Mouse (Mus musculus) megakaryocyte, embryonic 14.5 days (primary cell): Measurements from ENCODE around the gene C1qtnf5. TPM values are rescaled to one million over a fixed set of nuclear protein-coding genes. Genes with fewer than 3 reads are reported as not detected.

ENCODE experiments used
- H3K27me3 ChIP-seq: replicated peaks from 2 replicates; pipeline ENCODE3; 2012; ENCODE audit warnings: inconsistent platforms
- H3K36me3 ChIP-seq: replicated peaks from 2 replicates; pipeline ENCODE3; 2012; ENCODE audit warnings: low read length, inconsistent platforms, mixed read lengths
- H3K4me1 ChIP-seq: 2 replicates; pipeline ENCODE4 v1.6.1; 2012; ENCODE audit warnings: inconsistent platforms
- H3K4me3 ChIP-seq: replicated peaks from 2 replicates; pipeline ENCODE3; 2012; ENCODE audit warnings: moderate library complexity, mild to moderate bottlenecking, inconsistent platforms
- H3K9me3 ChIP-seq: 2 replicates; pipeline ENCODE4 v1.6.1; 2012; ENCODE audit warnings: inconsistent platforms
- FLI1 ChIP-seq: IDR thresholded peaks from 2 replicates; pipeline ENCODE4 v1.6.1; 2012; ENCODE audit warnings: low read length, inconsistent platforms, mixed read lengths
- GATA1 ChIP-seq: IDR thresholded peaks from 3 replicates; pipeline ENCODE4 v1.6.1; 2012; ENCODE audit warnings: mixed read lengths, low read length, inconsistent platforms, borderline replicate concordance
- polyA plus RNA-seq: library from polyadenylated mRNA; stranded (reverse); fragments of >175 nt; gene quantifications from 2 replicates; pipeline ENCODE4 v1.2.3, GENCODE M21; 2012; ENCODE audit warnings: low replicate concordance; ENCODE audit not compliant: insufficient read depth

C1qtnf5 gene
- polyA plus RNA-seq, 1 experiment, result not detected

- Histone ChIP-seq H3K4me3 (no peak overlapping the region), H3K36me3 (no peaks in the 10 kb centered on the region)
These were observed 9.1 kb downstream of the C1qtnf5 start for GRCm38 (mm10) chr9:44116182-44116581.

DNA sequence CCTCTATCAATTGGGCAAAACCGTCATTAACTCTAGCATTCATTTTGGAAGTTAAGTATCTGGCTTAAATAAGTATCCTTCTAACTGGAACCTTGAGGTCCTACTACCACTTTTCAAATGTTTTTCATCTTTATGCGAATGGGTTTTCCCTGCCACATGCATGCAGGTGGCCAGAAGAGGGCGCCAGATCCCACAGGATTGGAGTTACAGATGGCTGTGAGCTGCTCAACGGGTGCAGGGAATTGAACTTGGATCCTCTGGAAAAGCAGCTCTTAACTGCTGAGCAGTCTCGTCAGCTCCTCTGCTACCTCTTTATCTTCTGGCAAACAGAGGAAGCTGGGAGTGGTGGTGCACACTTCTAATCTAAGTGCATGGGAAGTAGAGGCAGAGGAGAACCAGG is 12.0 kb downstream of the C1qtnf5 start:
- H3K27me3 ChIP-seq, result peaks cover 15% of the 10 kb centered on the region
- H3K4me3 ChIP-seq, result no peak overlapping the region
- TF ChIP-seq FLI1 (no peak), GATA1 (no peak)
- peaks cover 27% of the 10 kb centered on the region for H3K4me1 ChIP-seq
- H3K9me3 ChIP-seq, result no peaks in the 10 kb centered on the region
- H3K36me3 ChIP-seq, result no peaks in the 10 kb centered on the region

More at GRCm38 (mm10) chr9:44116182-44116581, 9.1 kb downstream of the C1qtnf5 start:
- TF ChIP-seq GATA1, result no peak
- no peak for TF ChIP-seq FLI1
- H3K9me3 ChIP-seq, result no peaks in the 10 kb centered on the region
- peaks cover 43% of the 10 kb centered on the region for H3K4me1 ChIP-seq
- peaks cover 13% of the 10 kb centered on the region for H3K27me3 ChIP-seq

GRCm38 (mm10) chr9:44119948-44120465 is 13.0 kb downstream of the C1qtnf5 start:
- H3K36me3 ChIP-seq, result no peaks in the 10 kb centered on the region
- H3K4me3 ChIP-seq, result no peak overlapping the region
- peaks cover 19% of the 10 kb centered on the region for H3K4me1 ChIP-seq
- TF ChIP-seq FLI1, result no peak
- no peak for TF ChIP-seq GATA1
- peaks cover 15% of the 10 kb centered on the region for H3K27me3 ChIP-seq
- no peaks in the 10 kb centered on the region for H3K9me3 ChIP-seq

GRCm38 (mm10) chr9:44124317-44124716 is 17.3 kb downstream of the C1qtnf5 start:
- H3K4me1 ChIP-seq, result peaks cover 34% of the 10 kb centered on the region
- H3K9me3 ChIP-seq, result no peaks in the 10 kb centered on the region
- no peaks in the 10 kb centered on the region for H3K36me3 ChIP-seq
- TF ChIP-seq FLI1 (no peak), GATA1 (no peak)
- H3K27me3 ChIP-seq, result peaks cover 25% of the 10 kb centered on the region
- H3K4me3 ChIP-seq, result no peak overlapping the region

- Histone ChIP-seq H3K27me3 (peaks cover 32% of the 10 kb centered on the region), H3K4me1 (peaks cover 37% of the 10 kb centered on the region), H3K4me3 (no peak overlapping the region), H3K36me3 (no peaks in the 10 kb centered on the region), H3K9me3 (no peaks in the 10 kb centered on the region)
- TF ChIP-seq GATA1 (no peak), FLI1 (no peak)
These were observed 18.0 kb downstream of the C1qtnf5 start for GRCm38 (mm10) chr9:44125026-44125425.

DNA sequence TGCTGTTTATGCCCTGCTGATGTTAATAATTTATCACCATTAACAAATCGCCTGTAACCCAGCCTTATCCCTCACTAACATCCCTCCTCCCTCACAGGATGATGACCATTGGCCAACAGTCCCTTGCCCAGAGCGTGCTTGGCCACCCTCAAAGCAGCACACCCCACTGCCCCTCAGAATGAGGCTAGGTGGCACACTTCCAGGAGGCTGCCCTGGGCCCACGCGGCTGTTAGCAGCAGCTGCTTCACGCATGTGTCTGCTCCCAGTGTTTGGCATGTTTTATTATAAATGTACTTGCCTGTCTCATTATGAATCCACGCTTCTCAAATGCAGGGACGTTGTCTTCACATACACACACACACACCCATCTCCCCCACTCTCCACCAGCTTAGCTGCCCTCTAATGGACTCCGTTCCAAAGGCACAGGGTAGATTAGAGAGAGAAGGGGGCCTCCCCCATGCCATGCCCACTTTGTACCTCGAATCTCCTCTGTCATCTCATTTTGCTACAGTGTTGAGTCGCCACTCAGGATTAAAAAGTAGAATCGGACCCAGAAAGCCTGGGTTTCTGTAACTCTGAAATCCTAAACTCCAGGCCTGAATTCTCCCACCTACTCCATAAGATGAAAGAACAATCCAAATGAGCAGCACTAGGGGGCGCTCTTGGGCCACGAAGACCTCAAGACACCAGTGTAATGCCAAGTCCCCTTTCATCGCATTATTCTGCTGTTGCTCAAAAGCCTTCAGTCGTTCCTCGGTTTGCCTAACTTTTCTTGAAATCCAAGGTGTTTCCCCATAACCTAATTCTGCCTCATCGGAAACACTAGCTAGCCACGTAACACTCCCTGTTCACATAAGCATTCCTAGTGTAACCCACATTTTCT is 18.7 kb downstream of the C1qtnf5 start:
- Histone ChIP-seq H3K36me3 (no peaks in the 10 kb centered on the region), H3K4me1 (peaks cover 41% of the 10 kb centered on the region), H3K4me3 (peak overlapping the region; percentile 56), H3K9me3 (no peaks in the 10 kb centered on the region), H3K27me3 (peaks cover 35% of the 10 kb centered on the region)
- no peak for TF ChIP-seq FLI1
- no peak for TF ChIP-seq GATA1

- H3K4me3 ChIP-seq, result no peak overlapping the region
- peaks cover 51% of the 10 kb centered on the region for H3K4me1 ChIP-seq
- TF ChIP-seq GATA1 (no peak), FLI1 (no peak)
- H3K9me3 ChIP-seq, result no peaks in the 10 kb centered on the region
- H3K27me3 ChIP-seq, result peaks cover 40% of the 10 kb centered on the region
- H3K36me3 ChIP-seq, result no peaks in the 10 kb centered on the region
These were observed 19.7 kb downstream of the C1qtnf5 start for GRCm38 (mm10) chr9:44126746-44127145.

DNA sequence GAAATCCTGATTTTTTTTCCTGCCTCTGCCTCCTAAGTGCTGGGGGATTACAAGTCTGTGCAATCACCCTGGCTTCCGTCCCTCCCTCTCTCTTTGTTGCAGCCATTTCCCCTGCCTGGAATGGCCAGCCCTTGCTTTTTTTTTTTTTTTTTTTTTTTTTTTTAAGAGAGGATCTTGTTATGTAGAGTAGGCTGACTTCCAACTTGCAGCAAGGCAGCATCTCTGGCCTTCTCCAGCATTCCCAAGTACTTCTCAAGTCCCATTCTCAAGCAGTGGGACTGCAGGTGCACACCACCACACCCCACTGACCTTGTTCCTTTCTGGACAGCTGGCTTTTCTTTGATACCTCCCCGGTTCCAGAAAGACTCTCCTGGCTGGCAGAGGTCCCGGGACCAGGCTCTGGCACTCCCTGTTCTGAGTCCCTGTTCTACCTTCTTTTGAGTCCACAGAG is 20.3 kb downstream of the C1qtnf5 start:
- H3K4me1 ChIP-seq, result peaks cover 51% of the 10 kb centered on the region
- H3K4me3 ChIP-seq, result no peak overlapping the region
- H3K9me3 ChIP-seq, result no peaks in the 10 kb centered on the region
- H3K36me3 ChIP-seq, result no peaks in the 10 kb centered on the region
- peaks cover 44% of the 10 kb centered on the region for H3K27me3 ChIP-seq
- TF ChIP-seq GATA1 (no peak), FLI1 (no peak)

- Histone ChIP-seq H3K4me3 (peak overlapping the region; percentile 86), H3K4me1 (peaks cover 69% of the 10 kb centered on the region), H3K9me3 (no peaks in the 10 kb centered on the region), H3K36me3 (no peaks in the 10 kb centered on the region), H3K27me3 (peaks cover 66% of the 10 kb centered on the region)
- TF ChIP-seq GATA1, result no peak
- no peak for TF ChIP-seq FLI1
These were observed 22.6 kb downstream of the C1qtnf5 start for GRCm38 (mm10) chr9:44129633-44130032.

GRCm38 (mm10) chr9:44130034-44130433 is 23.0 kb downstream of the C1qtnf5 start:
- Histone ChIP-seq H3K4me3 (peak overlapping the region; percentile 86), H3K9me3 (no peaks in the 10 kb centered on the region), H3K27me3 (peaks cover 70% of the 10 kb centered on the region), H3K36me3 (no peaks in the 10 kb centered on the region), H3K4me1 (peaks cover 73% of the 10 kb centered on the region)
- TF ChIP-seq GATA1 (no peak), FLI1 (no peak)
